Mouse (Mus musculus) midbrain, embryonic 15.5 days (tissue): ENCODE measurements at regions not wholly inside any gene's neighbourhood (a gene's known extent, or its start where the extent isn't known, plus 50 kb on each side); places are given as distances from the start of the nearest gene placed in this dataset.

ENCODE experiments used
- ATAC-seq: fragments of 200-750 bp; cut with Nextera tagmentation; replicated peaks from 2 replicates; pipeline ENCODE4 v1.8.0; 2017; ENCODE audit warnings: moderate TSS enrichment
- H3K27ac ChIP-seq: fragments of 300-500 bp; sonication (generic); 2 replicates; pipeline ENCODE4 v1.5.1; 2015; ENCODE audit warnings: mild to moderate bottlenecking, inconsistent platforms
- H3K27me3 ChIP-seq: fragments of 300-500 bp; sonication (generic); replicated peaks from 2 replicates; pipeline ENCODE4 v1.6.1; 2015; ENCODE audit warnings: inconsistent platforms
- H3K36me3 ChIP-seq: fragments of 300-500 bp; sonication (generic); replicated peaks from 2 replicates; pipeline ENCODE4 v1.6.1; 2015; ENCODE audit warnings: inconsistent platforms
- H3K4me1 ChIP-seq: fragments of 300-500 bp; sonication (generic); 2 replicates; pipeline ENCODE4 v1.6.1; 2015; ENCODE audit warnings: inconsistent platforms
- H3K4me2 ChIP-seq: fragments of 300-500 bp; sonication (generic); 2 replicates; pipeline ENCODE4 v1.6.1; 2015; ENCODE audit warnings: inconsistent platforms, mild to moderate bottlenecking, moderate library complexity
- H3K4me3 ChIP-seq: fragments of 300-500 bp; sonication (generic); 2 replicates; pipeline ENCODE4 v1.5.1; 2015; ENCODE audit warnings: mild to moderate bottlenecking, inconsistent platforms
- H3K9ac ChIP-seq: fragments of 300-500 bp; sonication (generic); 2 replicates; pipeline ENCODE4 v1.6.1; 2015; ENCODE audit warnings: mild to moderate bottlenecking, inconsistent platforms
- H3K9me3 ChIP-seq: fragments of 300-500 bp; sonication (generic); 2 replicates; pipeline ENCODE4 v1.6.1; 2016; ENCODE audit warnings: inconsistent platforms
- WGBS: fragments of 180-500 bp; shearing (Covaris S2); methylation state at CpG from one replicate; pipeline ENCODE4 v1.1.7; 2015; ENCODE audit warnings: mixed read lengths; 5-methylcytosine and 5-hydroxymethylcytosine counted together

GRCm38 (mm10) chr2:79099601-79100000 lies 155.6 kb upstream of the Itga4 start:
- Histone ChIP-seq H3K27ac (no peak overlapping the region), H3K9ac (no peak overlapping the region), H3K4me1 (no peaks in the 10 kb centered on the region), H3K9me3 (no peaks in the 10 kb centered on the region), H3K27me3 (no peaks in the 10 kb centered on the region), H3K4me2 (no peak overlapping the region), H3K4me3 (no peak overlapping the region), H3K36me3 (no peaks in the 10 kb centered on the region)
- ATAC-seq: no peak
- 95% methylated on average over 1 of the region's 1 CpGs for WGBS

- ATAC-seq: no peak
- Histone ChIP-seq H3K4me1 (no peaks in the 10 kb centered on the region), H3K9me3 (no peaks in the 10 kb centered on the region), H3K27ac (no peak overlapping the region), H3K36me3 (no peaks in the 10 kb centered on the region), H3K4me3 (no peak overlapping the region), H3K4me2 (no peak overlapping the region), H3K9ac (no peak overlapping the region), H3K27me3 (no peaks in the 10 kb centered on the region)
- WGBS: 83% methylated on average over 1 of the region's 1 CpGs
Observed at GRCm38 (mm10) chr2:79111673-79112072, 143.6 kb upstream of the Itga4 start.

- no peaks in the 10 kb centered on the region for H3K4me1 ChIP-seq
- H3K36me3 ChIP-seq: no peaks in the 10 kb centered on the region
- ATAC-seq: no peak
- no peaks in the 10 kb centered on the region for H3K9me3 ChIP-seq
- no peak overlapping the region for H3K4me2 ChIP-seq
- no peak overlapping the region for H3K4me3 ChIP-seq
- WGBS: 96% methylated on average over 1 of the region's 1 CpGs
- H3K27me3 ChIP-seq: no peaks in the 10 kb centered on the region
- H3K27ac ChIP-seq: no peak overlapping the region
- no peak overlapping the region for H3K9ac ChIP-seq
Observed at GRCm38 (mm10) chr2:79112076-79112475, 143.2 kb upstream of the Itga4 start.

- WGBS: 90% methylated on average over 6 of the region's 6 CpGs
- no peak overlapping the region for H3K4me2 ChIP-seq
- no peak for ATAC-seq
Observed at GRCm38 (mm10) chr2:79120610-79121345, 134.4 kb upstream of the Itga4 start.

GRCm38 (mm10) chr2:79122530-79122929 lies 132.7 kb upstream of the Itga4 start:
- no peaks in the 10 kb centered on the region for H3K4me1 ChIP-seq
- H3K27me3 ChIP-seq: no peaks in the 10 kb centered on the region
- no peak overlapping the region for H3K9ac ChIP-seq
- H3K4me2 ChIP-seq: no peak overlapping the region
- no peaks in the 10 kb centered on the region for H3K9me3 ChIP-seq
- no peak overlapping the region for H3K4me3 ChIP-seq
- no peak for ATAC-seq
- no peaks in the 10 kb centered on the region for H3K36me3 ChIP-seq
- H3K27ac ChIP-seq: no peak overlapping the region

More at GRCm38 (mm10) chr2:79120610-79121345, 134.4 kb upstream of the Itga4 start:
- Histone ChIP-seq H3K9me3 (no peaks in the 10 kb centered on the region), H3K4me3 (no peak overlapping the region), H3K4me1 (no peaks in the 10 kb centered on the region), H3K36me3 (no peaks in the 10 kb centered on the region), H3K27me3 (no peaks in the 10 kb centered on the region), H3K9ac (no peak overlapping the region), H3K27ac (no peak overlapping the region)

- Histone ChIP-seq H3K27ac (no peak overlapping the region), H3K4me3 (no peak overlapping the region), H3K9me3 (no peaks in the 10 kb centered on the region), H3K36me3 (no peaks in the 10 kb centered on the region), H3K4me1 (no peaks in the 10 kb centered on the region), H3K27me3 (no peaks in the 10 kb centered on the region), H3K9ac (no peak overlapping the region), H3K4me2 (no peak overlapping the region)
- 85% methylated on average over 5 of the region's 5 CpGs for WGBS
- ATAC-seq: no peak
Observed at GRCm38 (mm10) chr2:79124272-79124976, 130.8 kb upstream of the Itga4 start.

GRCm38 (mm10) chr2:79126170-79126879 lies 128.9 kb upstream of the Itga4 start:
- WGBS: 51% methylated on average over 6 of the region's 6 CpGs
- H3K4me2 ChIP-seq: no peak overlapping the region
- H3K27ac ChIP-seq: no peak overlapping the region
- no peaks in the 10 kb centered on the region for H3K4me1 ChIP-seq
- no peaks in the 10 kb centered on the region for H3K27me3 ChIP-seq
- no peak overlapping the region for H3K4me3 ChIP-seq
- H3K36me3 ChIP-seq: no peaks in the 10 kb centered on the region
- H3K9me3 ChIP-seq: no peaks in the 10 kb centered on the region
- no peak overlapping the region for H3K9ac ChIP-seq
- ATAC-seq: no peak

- no peak overlapping the region for H3K4me2 ChIP-seq
- H3K4me3 ChIP-seq: no peak overlapping the region
- no peak for ATAC-seq
- no peaks in the 10 kb centered on the region for H3K4me1 ChIP-seq
- H3K27ac ChIP-seq: no peak overlapping the region
- H3K27me3 ChIP-seq: no peaks in the 10 kb centered on the region
- H3K36me3 ChIP-seq: no peaks in the 10 kb centered on the region
- no peak overlapping the region for H3K9ac ChIP-seq
- WGBS: 76% methylated on average over 6 of the region's 6 CpGs
- no peaks in the 10 kb centered on the region for H3K9me3 ChIP-seq
Observed at GRCm38 (mm10) chr2:79126996-79127741, 128.1 kb upstream of the Itga4 start.

- no peak overlapping the region for H3K9ac ChIP-seq
- no peak overlapping the region for H3K4me2 ChIP-seq
- WGBS: 95% methylated on average over 1 of the region's 1 CpGs
- H3K4me1 ChIP-seq: no peaks in the 10 kb centered on the region
- H3K27me3 ChIP-seq: no peaks in the 10 kb centered on the region
- H3K27ac ChIP-seq: no peak overlapping the region
- no peak overlapping the region for H3K4me3 ChIP-seq
- ATAC-seq: no peak
- H3K9me3 ChIP-seq: no peaks in the 10 kb centered on the region
- H3K36me3 ChIP-seq: no peaks in the 10 kb centered on the region
Observed at GRCm38 (mm10) chr2:79127822-79128221, 127.4 kb upstream of the Itga4 start.

- no peaks in the 10 kb centered on the region for H3K4me1 ChIP-seq
- no peak overlapping the region for H3K27ac ChIP-seq
- no peaks in the 10 kb centered on the region for H3K27me3 ChIP-seq
- WGBS: 94% methylated on average over 7 of the region's 7 CpGs
- H3K4me3 ChIP-seq: no peak overlapping the region
- no peaks in the 10 kb centered on the region for H3K36me3 ChIP-seq
- no peak overlapping the region for H3K4me2 ChIP-seq
- H3K9ac ChIP-seq: no peak overlapping the region
- ATAC-seq: no peak
- H3K9me3 ChIP-seq: no peaks in the 10 kb centered on the region
Observed at GRCm38 (mm10) chr2:79130660-79131059, 124.6 kb upstream of the Itga4 start.

- Histone ChIP-seq H3K27me3 (no peaks in the 10 kb centered on the region), H3K4me2 (no peak overlapping the region), H3K36me3 (no peaks in the 10 kb centered on the region), H3K9ac (no peak overlapping the region), H3K9me3 (no peaks in the 10 kb centered on the region), H3K4me1 (no peaks in the 10 kb centered on the region), H3K4me3 (no peak overlapping the region), H3K27ac (no peak overlapping the region)
- 82% methylated on average over 2 of the region's 2 CpGs for WGBS
- no peak for ATAC-seq
Observed at GRCm38 (mm10) chr2:79131235-79131634, 124.0 kb upstream of the Itga4 start.
